Mouse (Mus musculus): ENCODE data around the gene Xpo4. TPM values are rescaled to one million over a fixed set of nuclear protein-coding genes. Genes with fewer than 3 reads are reported as not detected.

Gene Xpo4
- polyA plus RNA-seq, 1 experiment: 0.72 TPM

GRCm38 (mm10) chr14:57537261-57538015 lies 127.8 kb downstream of the Xpo4 start:
- no peaks in the 10 kb centered on the region for H3K9me3 ChIP-seq (ENCODE audit: control insufficient read depth, low read length)
- H3K36me3 ChIP-seq (ENCODE audit: control insufficient read depth): no peaks in the 10 kb centered on the region
- H3K27me3 ChIP-seq (ENCODE audit: control insufficient read depth): peaks cover 32% of the 10 kb centered on the region
- no peak overlapping the region for H3K4me3 ChIP-seq (replicated peaks)
- no peaks in the 10 kb centered on the region for H3K4me1 ChIP-seq (ENCODE audit: control insufficient read depth)
- no peak for TF ChIP-seq TAL1 (IDR thresholded peaks at IDR 0.05; ENCODE audit: low read length)
- TF ChIP-seq GATA1 (IDR thresholded peaks at IDR 0.05; ENCODE audit: low read length): no peak

GRCm38 (mm10) chr14:57536820-57537219 lies 128.4 kb downstream of the Xpo4 start:
- H3K36me3 ChIP-seq (ENCODE audit: control insufficient read depth): no peaks in the 10 kb centered on the region
- no peaks in the 10 kb centered on the region for H3K9me3 ChIP-seq (ENCODE audit: control insufficient read depth, low read length)
- H3K27me3 ChIP-seq (ENCODE audit: control insufficient read depth): peaks cover 26% of the 10 kb centered on the region
- no peaks in the 10 kb centered on the region for H3K4me1 ChIP-seq (ENCODE audit: control insufficient read depth)
- TF ChIP-seq TAL1 (IDR thresholded peaks at IDR 0.05; ENCODE audit: low read length): no peak
- no peak for TF ChIP-seq GATA1 (IDR thresholded peaks at IDR 0.05; ENCODE audit: low read length)
- no peak overlapping the region for H3K4me3 ChIP-seq (replicated peaks)

- no peak overlapping the region for H3K4me3 ChIP-seq (replicated peaks)
- H3K36me3 ChIP-seq (ENCODE audit: control insufficient read depth): no peaks in the 10 kb centered on the region
- H3K4me1 ChIP-seq (ENCODE audit: control insufficient read depth): no peaks in the 10 kb centered on the region
- no peaks in the 10 kb centered on the region for H3K9me3 ChIP-seq (ENCODE audit: control insufficient read depth, low read length)
- no peak for TF ChIP-seq GATA1 (IDR thresholded peaks at IDR 0.05; ENCODE audit: low read length)
- TF ChIP-seq TAL1 (IDR thresholded peaks at IDR 0.05; ENCODE audit: low read length): no peak
- H3K27me3 ChIP-seq (ENCODE audit: control insufficient read depth): peaks cover 25% of the 10 kb centered on the region
These were observed 129.6 kb downstream of the Xpo4 start for GRCm38 (mm10) chr14:57535646-57536045.

GRCm38 (mm10) chr14:57534961-57535360 lies 130.3 kb downstream of the Xpo4 start:
- no peak overlapping the region for H3K4me3 ChIP-seq (replicated peaks)
- no peaks in the 10 kb centered on the region for H3K36me3 ChIP-seq (ENCODE audit: control insufficient read depth)
- no peaks in the 10 kb centered on the region for H3K9me3 ChIP-seq (ENCODE audit: control insufficient read depth, low read length)
- TF ChIP-seq GATA1 (IDR thresholded peaks at IDR 0.05; ENCODE audit: low read length) (no peak), TAL1 (IDR thresholded peaks at IDR 0.05; ENCODE audit: low read length) (no peak)
- H3K4me1 ChIP-seq (ENCODE audit: control insufficient read depth): no peaks in the 10 kb centered on the region
- peaks cover 25% of the 10 kb centered on the region for H3K27me3 ChIP-seq (ENCODE audit: control insufficient read depth)

GRCm38 (mm10) chr14:57534346-57534745 lies 130.9 kb downstream of the Xpo4 start:
- TF ChIP-seq TAL1 (IDR thresholded peaks at IDR 0.05; ENCODE audit: low read length): no peak
- TF ChIP-seq GATA1 (IDR thresholded peaks at IDR 0.05; ENCODE audit: low read length): no peak

GRCm38 (mm10) chr14:57533841-57534240 lies 131.4 kb downstream of the Xpo4 start:
- Histone ChIP-seq H3K4me1 (ENCODE audit: control insufficient read depth) (no peaks in the 10 kb centered on the region), H3K4me3 (replicated peaks) (no peak overlapping the region), H3K27me3 (ENCODE audit: control insufficient read depth) (peaks cover 29% of the 10 kb centered on the region), H3K36me3 (ENCODE audit: control insufficient read depth) (no peaks in the 10 kb centered on the region), H3K9me3 (ENCODE audit: control insufficient read depth, low read length) (no peaks in the 10 kb centered on the region)
- TF ChIP-seq GATA1 (IDR thresholded peaks at IDR 0.05; ENCODE audit: low read length): no peak
- no peak for TF ChIP-seq TAL1 (IDR thresholded peaks at IDR 0.05; ENCODE audit: low read length)

More at GRCm38 (mm10) chr14:57534346-57534745, 130.9 kb downstream of the Xpo4 start:
- Histone ChIP-seq H3K36me3 (ENCODE audit: control insufficient read depth) (no peaks in the 10 kb centered on the region), H3K4me1 (ENCODE audit: control insufficient read depth) (no peaks in the 10 kb centered on the region), H3K4me3 (replicated peaks) (no peak overlapping the region), H3K27me3 (ENCODE audit: control insufficient read depth) (peaks cover 29% of the 10 kb centered on the region), H3K9me3 (ENCODE audit: control insufficient read depth, low read length) (no peaks in the 10 kb centered on the region)

- TF ChIP-seq GATA1 (IDR thresholded peaks at IDR 0.05; ENCODE audit: low read length): no peak
- TF ChIP-seq TAL1 (IDR thresholded peaks at IDR 0.05; ENCODE audit: low read length): no peak
- no peaks in the 10 kb centered on the region for H3K9me3 ChIP-seq (ENCODE audit: control insufficient read depth, low read length)
- H3K4me3 ChIP-seq (replicated peaks): no peak overlapping the region
- H3K27me3 ChIP-seq (ENCODE audit: control insufficient read depth): peaks cover 29% of the 10 kb centered on the region
- no peaks in the 10 kb centered on the region for H3K36me3 ChIP-seq (ENCODE audit: control insufficient read depth)
- H3K4me1 ChIP-seq (ENCODE audit: control insufficient read depth): no peaks in the 10 kb centered on the region
These were observed 132.0 kb downstream of the Xpo4 start for GRCm38 (mm10) chr14:57533214-57533613.

GRCm38 (mm10) chr14:57532577-57532976 lies 132.7 kb downstream of the Xpo4 start:
- Histone ChIP-seq H3K4me1 (ENCODE audit: control insufficient read depth) (no peaks in the 10 kb centered on the region), H3K4me3 (replicated peaks) (no peak overlapping the region)

GRCm38 (mm10) chr14:57529786-57530515 lies 135.3 kb downstream of the Xpo4 start:
- H3K4me3 ChIP-seq (replicated peaks): no peak overlapping the region
- peaks cover 8% of the 10 kb centered on the region for H3K9me3 ChIP-seq (ENCODE audit: control insufficient read depth, low read length)
- no peaks in the 10 kb centered on the region for H3K36me3 ChIP-seq (ENCODE audit: control insufficient read depth)
- H3K27me3 ChIP-seq (ENCODE audit: control insufficient read depth): peaks cover 47% of the 10 kb centered on the region
- TF ChIP-seq GATA1 (IDR thresholded peaks at IDR 0.05; ENCODE audit: low read length) (no peak), TAL1 (IDR thresholded peaks at IDR 0.05; ENCODE audit: low read length) (no peak)
- peaks cover 12% of the 10 kb centered on the region for H3K4me1 ChIP-seq (ENCODE audit: control insufficient read depth)

More at GRCm38 (mm10) chr14:57532577-57532976, 132.7 kb downstream of the Xpo4 start:
- TF ChIP-seq GATA1 (IDR thresholded peaks at IDR 0.05; ENCODE audit: low read length) (no peak), TAL1 (IDR thresholded peaks at IDR 0.05; ENCODE audit: low read length) (no peak)
- Histone ChIP-seq H3K27me3 (ENCODE audit: control insufficient read depth) (peaks cover 29% of the 10 kb centered on the region), H3K9me3 (ENCODE audit: control insufficient read depth, low read length) (no peaks in the 10 kb centered on the region), H3K36me3 (ENCODE audit: control insufficient read depth) (no peaks in the 10 kb centered on the region)

Measured in erythroblast, embryonic 14.5 days (primary cell).